Mouse (Mus musculus): Measurements from ENCODE around the gene Fastk.

Gene Fastk

DNA sequence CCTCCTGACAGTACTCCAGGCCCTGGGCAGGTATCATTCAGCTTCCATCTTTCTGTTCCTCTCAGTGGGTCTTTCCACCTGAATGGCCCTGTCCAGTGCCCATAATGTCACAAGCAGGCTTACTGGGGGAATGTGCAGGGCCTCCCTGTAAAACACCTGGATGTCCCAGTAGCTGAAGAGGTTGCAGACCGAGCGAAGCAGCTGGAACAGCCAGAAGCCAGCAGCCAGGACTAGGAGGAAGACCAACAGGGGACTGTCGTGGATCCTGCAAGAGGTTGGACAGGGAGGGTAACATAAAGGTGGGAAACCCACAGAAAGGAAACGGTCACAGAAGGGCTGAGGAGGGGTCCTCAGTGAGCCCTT lies 55.4 kb downstream of the Fastk start:
- DNase-seq (ENCODE audit: low read depth) = no peak

DNA sequence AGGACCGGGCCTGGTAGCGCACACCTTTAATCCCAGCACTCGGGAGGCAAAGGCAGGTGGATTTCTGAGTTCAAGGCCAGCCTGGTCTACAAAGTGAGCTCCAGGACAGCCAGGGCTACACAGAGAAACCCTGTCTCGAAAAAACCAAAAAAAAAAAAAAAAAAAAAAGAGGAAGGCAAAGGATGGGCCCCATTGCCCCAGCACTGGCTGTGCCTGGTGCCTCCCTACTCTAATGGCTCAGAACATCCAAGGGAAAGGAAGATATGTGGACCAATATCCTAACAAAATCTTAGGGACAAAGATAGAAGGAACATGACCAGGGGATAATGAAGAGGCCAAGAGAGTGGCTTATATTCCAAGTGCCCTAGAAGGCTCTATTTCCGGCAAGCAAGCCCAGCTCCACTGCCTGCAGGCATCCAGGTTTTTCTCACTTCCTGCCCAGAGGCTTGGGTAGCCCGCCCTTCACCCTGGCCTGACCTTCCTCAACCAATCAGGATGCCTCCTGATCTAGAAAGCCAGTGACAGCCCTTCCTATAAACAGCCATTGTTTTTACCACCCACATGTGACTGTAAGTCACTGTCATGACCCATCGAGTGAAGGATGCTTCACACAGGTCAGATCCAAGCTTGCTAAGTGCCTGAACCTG lies 56.0 kb downstream of the Fastk start:
- DNase-seq (ENCODE audit: low read depth) = no peak
